27 mouse cellular contexts compared by ENCODE assay signal in the genomic region with DNA sequence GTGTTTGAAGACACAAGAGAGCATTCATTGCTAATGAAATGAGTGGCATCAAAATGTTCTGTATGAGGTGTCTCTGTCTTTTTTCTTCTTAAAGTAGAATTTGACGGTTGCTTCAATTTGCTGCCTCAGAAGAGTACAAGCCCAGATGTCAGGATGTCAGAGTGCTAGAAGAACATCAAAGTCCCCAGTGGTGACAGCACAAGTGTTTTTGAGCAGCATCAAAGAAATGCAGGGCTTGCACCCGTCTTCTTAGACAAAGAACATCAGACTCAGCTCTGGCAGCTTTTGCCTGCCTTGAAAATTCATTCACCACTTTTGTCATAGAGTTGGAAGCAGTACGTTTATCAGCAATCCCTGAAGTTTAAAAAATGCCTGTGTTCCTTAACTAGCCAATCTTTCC. TPM values are rescaled to one million over a fixed set of nuclear protein-coding genes. Genes with fewer than 3 reads are reported as not detected.
A peak's percentile ranks its signal among the peaks of the same experiment; 100 is the strongest.
DNase-seq lines count a peak whose midpoint lies in the region; ATAC-seq and TF ChIP-seq lines count a peak whose summit lies in the region.
"Had no signal": no experiment of that assay in that cellular context is flagged by ENCODE, and none has a peak within 500 bp of the region (broad histone marks: within the 10 kb centered on the region; RNA-seq: fewer than 3 reads in every experiment).

No protein-coding gene starts in this region.

- TF ChIP-seq EP300 in lung, postnatal 0 days (IDR thresholded peaks at IDR 0.05), result no peak

- H3K9me3 ChIP-seq in midbrain, embryonic 14.5 days (ENCODE audit: control insufficient read depth, low read length), result no peaks in the 10 kb centered on the region
- H3K9me3 ChIP-seq in midbrain, postnatal 0 days (ENCODE audit: low read length), result no peaks in the 10 kb centered on the region
- no peaks in the 10 kb centered on the region for H3K9me3 ChIP-seq in lung, postnatal 0 days (ENCODE audit: low read length)
- H3K9me3 ChIP-seq: embryonic facial prominence, embryonic 12.5 days; forebrain, embryonic 15.5 days; heart, embryonic 10.5 days; hindbrain, embryonic 13.5 days had no signal

- H3K27ac ChIP-seq in midbrain, embryonic 14.5 days (replicated peaks; ENCODE audit: low read depth, low read length), result no peak overlapping the region
- no peak overlapping the region for H3K27ac ChIP-seq in midbrain, postnatal 0 days (ENCODE audit: low read depth, low read length)
- H3K27ac ChIP-seq in lung, postnatal 0 days (ENCODE audit: low read length), result no peak overlapping the region
- H3K27ac ChIP-seq: embryonic facial prominence, embryonic 12.5 days; forebrain, embryonic 15.5 days; heart, embryonic 10.5 days; hindbrain, embryonic 13.5 days had no signal

- H3K4me3 ChIP-seq in midbrain, embryonic 14.5 days (replicated peaks; ENCODE audit: low read depth, low read length), result no peak overlapping the region
- no peak overlapping the region for H3K4me3 ChIP-seq in midbrain, postnatal 0 days (ENCODE audit: low read depth, low read length)
- H3K4me3 ChIP-seq in lung, postnatal 0 days (ENCODE audit: low read depth, low read length), result no peak overlapping the region
- H3K4me3 ChIP-seq: embryonic facial prominence, embryonic 12.5 days; forebrain, embryonic 15.5 days; heart, embryonic 10.5 days; hindbrain, embryonic 13.5 days had no signal

- no peaks in the 10 kb centered on the region for H3K27me3 ChIP-seq in midbrain, embryonic 14.5 days (ENCODE audit: control insufficient read depth, insufficient read depth, low read length)
- H3K27me3 ChIP-seq in midbrain, postnatal 0 days (ENCODE audit: insufficient read depth, low read length), result no peaks in the 10 kb centered on the region
- H3K27me3 ChIP-seq in lung, postnatal 0 days (replicated peaks; ENCODE audit: insufficient read depth, low read length), result no peaks in the 10 kb centered on the region
- H3K27me3 ChIP-seq: embryonic facial prominence, embryonic 12.5 days; forebrain, embryonic 15.5 days; hindbrain, embryonic 13.5 days had no signal

- TF ChIP-seq CTCF in midbrain, postnatal 0 days (IDR thresholded peaks at IDR 0.05), result no peak
- no peak for TF ChIP-seq CTCF in lung, postnatal 0 days (IDR thresholded peaks at IDR 0.05)

- H3K36me3 ChIP-seq in midbrain, embryonic 14.5 days (ENCODE audit: control insufficient read depth, insufficient read depth, low read length), result no peaks in the 10 kb centered on the region
- H3K36me3 ChIP-seq in midbrain, postnatal 0 days (ENCODE audit: insufficient read depth, low read length), result no peaks in the 10 kb centered on the region
- no peaks in the 10 kb centered on the region for H3K36me3 ChIP-seq in lung, postnatal 0 days (ENCODE audit: insufficient read depth, low read length)
- H3K36me3 ChIP-seq: embryonic facial prominence, embryonic 12.5 days; forebrain, embryonic 15.5 days; heart, embryonic 10.5 days; hindbrain, embryonic 13.5 days had no signal

- no peak for ATAC-seq in midbrain, embryonic 14.5 days (ENCODE audit: low FRiP score, low TSS enrichment)
- no peak for ATAC-seq in midbrain, postnatal 0 days (ENCODE audit: low FRiP score)
- no peak for ATAC-seq in lung, postnatal 0 days
- ATAC-seq: activated CD4-positive, CD25-positive, alpha-beta regulatory T cell, adult 4 months; forebrain, embryonic 15.5 days had no signal

- peak; percentile 2 for DNase-seq in midbrain, embryonic 14.5 days
- no peak for DNase-seq in midbrain, postnatal 0 days (ENCODE audit: low spot score)
- DNase-seq in naive thymus-derived CD4-positive, alpha-beta T cell, adult 2 months (ENCODE audit: low read depth), result peak; percentile 18
- DNase-seq in thymus, postnatal 14 days, result peak; percentile 50
- DNase-seq in lung, postnatal 0 days (ENCODE audit: low spot score), result no peak
- no peak for DNase-seq in cerebellum, adult 11-12 months
- DNase-seq in layer of hippocampus, adult 18-20 months (ENCODE audit: low spot score in 2 of 2), result no peak
- DNase-seq: adrenal gland, postnatal 14 days; B cell, adult 2 months; cerebellum, adult 11 months; cerebellum, adult 9-10 months; cerebellum, postnatal 25 days; gastrocnemius, postnatal 36 days; heart, adult 11 months; heart, postnatal 10 days; heart, postnatal 4 days had no signal

- WGBS in midbrain, embryonic 14.5 days, result 46% methylated on average over 3 of the region's 3 CpGs
- WGBS in midbrain, postnatal 0 days, result 30% methylated on average over 3 of the region's 3 CpGs
- 32% methylated on average over 3 of the region's 3 CpGs for WGBS in lung, postnatal 0 days

- H3K9ac ChIP-seq in midbrain, embryonic 14.5 days (replicated peaks; ENCODE audit: low read length), result no peak overlapping the region
- no peak overlapping the region for H3K9ac ChIP-seq in midbrain, postnatal 0 days (replicated peaks; ENCODE audit: low read length, poor library complexity, severe bottlenecking)
- H3K9ac ChIP-seq in lung, postnatal 0 days (replicated peaks; ENCODE audit: low read depth), result no peak overlapping the region
- H3K9ac ChIP-seq: embryonic facial prominence, embryonic 12.5 days; forebrain, embryonic 15.5 days; hindbrain, embryonic 13.5 days had no signal

- H3K4me1 ChIP-seq in midbrain, embryonic 14.5 days (ENCODE audit: control insufficient read depth, insufficient read depth, low read length), result no peaks in the 10 kb centered on the region
- H3K4me1 ChIP-seq in midbrain, postnatal 0 days (ENCODE audit: insufficient read depth, low read length), result no peaks in the 10 kb centered on the region
- H3K4me1 ChIP-seq in lung, postnatal 0 days (ENCODE audit: insufficient read depth, low read depth, low read length), result no peaks in the 10 kb centered on the region
- H3K4me1 ChIP-seq: embryonic facial prominence, embryonic 12.5 days; forebrain, embryonic 15.5 days; heart, embryonic 10.5 days; hindbrain, embryonic 13.5 days had no signal

- no peak overlapping the region for H3K4me2 ChIP-seq in midbrain, embryonic 14.5 days (ENCODE audit: low read length)
- no peak overlapping the region for H3K4me2 ChIP-seq in midbrain, postnatal 0 days (ENCODE audit: low read depth, low read length, poor library complexity, severe bottlenecking)
- H3K4me2 ChIP-seq in lung, postnatal 0 days (replicated peaks; ENCODE audit: low read depth, low read length), result no peak overlapping the region
- H3K4me2 ChIP-seq: embryonic facial prominence, embryonic 12.5 days; forebrain, embryonic 15.5 days; hindbrain, embryonic 13.5 days had no signal

RNA-seq across cellular contexts. Expression of a gene that starts 44.5 kb away (rescaled TPM):
- polyA plus RNA-seq in midbrain, embryonic 14.5 days (2014; fragmentation: Nextera tagmentation; extraction: Ambion mirVana), result not detected in 2 replicates
- 1.3 TPM in 1 of 2 replicates, not detected in the other for total RNA-seq in midbrain, postnatal 0 days (2014; rRNA removed)
- polyA plus RNA-seq in midbrain, postnatal 0 days (2015; fragmentation: Nextera tagmentation; extraction: Ambion mirVana), result not detected in 2 replicates
- polyA plus RNA-seq in lung, postnatal 0 days (2015; fragmentation: Nextera tagmentation; extraction: Ambion mirVana), result not detected in 2 replicates
- not detected for total RNA-seq in layer of hippocampus, adult 18-20 months (2021)
- total RNA-seq: adrenal gland, adult 18-20 months; adrenal gland, postnatal 14 days; gastrocnemius, adult 8-10 months; gastrocnemius, postnatal 36 days; heart, postnatal 10 days; heart, postnatal 4 days; MEL had no signal
- polyA plus RNA-seq: activated CD4-positive, CD25-positive, alpha-beta regulatory T cell, adult 4 months; cortical plate, adult 2 months; embryonic facial prominence, embryonic 12.5 days; forebrain, embryonic 11.5 days; forebrain, embryonic 15.5 days; heart, embryonic 10.5 days; heart, embryonic 14.5 days; hindbrain, embryonic 13.5 days had no signal

Comparison
In these comparisons a context has a peak if more than half of its experiments do, and no peak if none do; other contexts are left out.
1. DNase-seq: peak in midbrain, embryonic 14.5 days (single experiment), naive thymus-derived CD4-positive, alpha-beta T cell, adult 2 months (single experiment) and thymus, postnatal 14 days (single experiment); none in midbrain, postnatal 0 days (single experiment), lung, postnatal 0 days (single experiment), cerebellum, adult 11-12 months (single experiment) and layer of hippocampus, adult 18-20 months (0 of 2).